Mouse (Mus musculus): ENCODE results near the gene Rab3il1.

DNA sequence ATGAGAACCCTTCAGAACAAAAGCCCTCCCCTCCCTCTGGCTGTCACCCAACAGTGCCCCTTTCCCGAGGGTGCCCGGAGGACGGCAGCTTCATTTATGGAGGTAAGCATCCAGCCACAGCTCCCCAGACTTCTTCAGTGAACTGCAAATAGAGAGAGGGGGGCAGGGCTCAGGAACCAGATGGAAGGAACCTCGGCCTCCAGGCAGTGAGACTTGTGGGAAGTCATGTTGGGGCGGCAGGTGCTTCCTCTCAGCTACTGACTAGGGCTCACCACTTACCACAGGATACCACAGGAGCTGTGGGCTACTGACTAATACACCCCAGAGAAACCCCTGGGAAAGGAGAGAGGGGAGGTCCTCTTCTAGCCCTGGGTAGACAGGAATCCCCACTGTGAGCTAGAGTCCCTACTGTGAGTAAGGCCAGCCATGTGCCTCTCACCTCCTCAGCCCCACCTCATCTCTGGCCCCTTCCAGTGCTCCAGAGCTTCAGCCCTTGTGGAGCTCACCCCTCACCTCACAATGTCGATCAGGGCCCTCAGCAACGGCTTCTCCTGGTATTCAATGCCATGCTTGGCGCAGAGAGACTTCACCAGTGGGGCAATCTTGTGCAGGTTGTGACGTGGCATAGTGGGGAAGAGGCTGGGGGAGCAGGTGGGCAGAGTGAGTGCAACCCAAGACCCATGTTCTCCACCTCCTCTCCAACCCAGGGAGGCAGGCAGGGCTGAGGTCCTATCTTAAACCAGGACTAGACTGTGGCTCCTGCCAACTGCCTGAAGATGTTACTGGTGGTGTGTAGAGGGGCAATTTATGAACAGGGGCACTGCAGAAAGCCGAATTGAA lies 62.9 kb downstream of the Rab3il1 start:
- TF ChIP-seq EP300 (IDR thresholded peaks at IDR 0.05; ENCODE audit: low read depth in 1 of 2, low read length in 2 of 2) (no peak), NRF1 (IDR thresholded peaks at IDR 0.05; ENCODE audit: insufficient read depth, low read depth, low read length, poor library complexity, severe bottlenecking) (no peak)

All from MEL (cell line).